Mouse (Mus musculus): ENCODE measurements around the gene Cpz. TPM values are rescaled to one million over a fixed set of nuclear protein-coding genes. Genes with fewer than 3 reads are reported as not detected.

Gene Cpz
- total RNA-seq, 2 experiments from 2014 or later: 0.94 to 0.98 TPM

Other genes with a start within 250 kb of the Cpz start
- gene Adra2c, start 247.4 kb downstream of the Cpz start, total RNA-seq (2021): under 1 TPM; 0.34 to 0.47 TPM
- gene Hmx1, start 136.6 kb downstream of the Cpz start, total RNA-seq (2021): not detected
- gene Trmt44, start 49.4 kb upstream of the Cpz start, total RNA-seq (2021): 1 to 10 TPM; 1.8 to 2.6 TPM
- gene Acox3, start 57.3 kb upstream of the Cpz start, total RNA-seq (2021): 10 to 100 TPM; 23.3 to 27.2 TPM
- 100 to 1,000 TPM; 116 to 131 TPM for gene Htra3, start 154.1 kb upstream of the Cpz start, total RNA-seq (2021)
- 10 to 100 TPM in 1 of 2 experiments, 1 to 10 TPM in 1; 9.7 to 10.5 TPM for gene Sh3tc1, start 214.3 kb upstream of the Cpz start, total RNA-seq (2021)
- 10 to 100 TPM; 14.9 to 16.0 TPM for gene Ablim2, start 232.2 kb upstream of the Cpz start, total RNA-seq (2021)

Measured in heart, postnatal 25 days (tissue).